Mouse (Mus musculus) liver, postnatal 0 days (tissue): ENCODE measurements around the gene Pgk2.
"Not testable (repeated sequence)": the region's sequence is repeated elsewhere in the genome, so short reads cannot be mapped to it uniquely, and the experiment has no call there.

ENCODE experiments used
- CTCF ChIP-seq: sonication (generic); IDR thresholded peaks from 2 replicates; pipeline ENCODE4 v1.5.1; 2016; ENCODE audit warnings: antibody characterized with exemption, low read depth
- EP300 ChIP-seq: IDR thresholded peaks from 2 replicates; pipeline ENCODE4 v1.6.1; 2016; ENCODE audit warnings: antibody characterized with exemption, low read depth, mild to moderate bottlenecking

DNA sequence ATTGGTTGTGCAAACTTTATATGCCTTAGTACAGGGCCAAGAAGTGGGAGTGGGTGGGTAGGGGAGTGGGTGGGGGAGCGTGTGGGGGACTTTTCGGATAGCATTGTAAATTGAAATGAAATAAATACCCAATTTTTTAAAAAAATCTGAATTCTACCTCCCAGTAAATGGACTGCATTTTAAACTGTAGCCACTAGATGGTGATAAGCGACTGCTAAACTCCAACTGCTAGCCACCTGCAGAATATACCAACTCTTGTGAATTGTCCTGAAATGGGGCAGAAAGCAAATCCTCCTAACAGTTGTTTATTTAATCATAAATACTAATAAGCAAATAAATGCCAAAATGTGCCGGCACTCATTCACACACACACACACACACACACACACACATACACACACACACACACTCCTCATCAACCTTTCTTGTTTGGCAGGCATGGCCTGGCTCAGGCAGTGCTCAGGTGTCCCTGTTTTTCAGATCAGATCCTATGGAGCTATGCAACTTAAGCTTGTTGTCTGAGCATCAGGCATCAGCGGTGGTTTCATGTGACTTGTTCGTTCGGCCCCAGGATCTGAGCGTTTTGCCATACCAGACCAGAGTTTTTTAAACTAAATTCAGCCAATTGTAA is 50.6 kb downstream of the Pgk2 start:
- not testable (repeated sequence) for TF ChIP-seq CTCF, EP300
